Mouse (Mus musculus) cerebellum, adult 8-10 months (tissue): ENCODE measurements around the gene Kcnk6.
A peak's percentile ranks its signal among the peaks of the same experiment; 100 is the strongest.

Experiments
- DNase-seq: peaks from one replicate; pipeline ENCODE4 v3.0.0; 2022

Gene Kcnk6

DNA sequence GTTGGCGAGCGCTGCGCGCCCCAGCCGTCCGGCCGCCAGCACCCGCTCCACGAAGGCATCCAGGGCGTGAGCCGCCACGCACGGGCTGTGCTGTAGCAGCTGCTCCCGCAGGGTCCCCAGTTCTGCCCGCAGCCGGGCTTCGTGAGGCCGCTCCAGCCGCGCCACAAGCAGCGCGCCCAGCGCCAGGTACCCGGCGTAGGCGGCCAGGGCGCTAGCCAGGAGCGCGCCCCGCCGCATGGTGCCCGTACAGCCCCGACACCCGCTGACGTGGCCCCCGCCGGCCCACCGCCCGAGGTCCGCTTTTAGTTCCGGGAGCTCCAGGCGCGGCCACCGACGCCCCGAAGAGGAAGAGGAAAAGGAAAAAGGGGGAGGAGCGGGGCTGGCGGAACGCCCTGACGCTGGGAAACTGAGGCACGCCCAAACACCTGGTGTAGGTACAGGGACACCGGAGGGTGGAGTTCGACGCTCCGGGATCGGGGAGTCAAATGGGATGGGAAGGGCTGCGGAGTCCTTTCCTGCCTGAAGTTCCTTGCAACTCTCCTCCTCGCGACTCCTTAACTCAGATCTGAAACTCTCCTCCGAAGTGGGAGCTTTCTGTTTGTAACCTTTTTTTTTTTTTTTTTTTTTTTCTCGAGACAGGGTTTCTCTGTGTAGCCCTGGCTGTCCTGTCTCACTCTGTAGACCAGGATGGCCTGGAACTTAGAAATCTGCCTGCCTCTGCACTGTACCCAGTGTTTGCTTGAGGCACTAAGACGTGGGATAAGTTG lies at the start of gene Kcnk6:
Gene Kcnk6 (minus strand): TSS at position 269 of the 767 bp plus-strand sequence.
- no peak for DNase-seq

DNA sequence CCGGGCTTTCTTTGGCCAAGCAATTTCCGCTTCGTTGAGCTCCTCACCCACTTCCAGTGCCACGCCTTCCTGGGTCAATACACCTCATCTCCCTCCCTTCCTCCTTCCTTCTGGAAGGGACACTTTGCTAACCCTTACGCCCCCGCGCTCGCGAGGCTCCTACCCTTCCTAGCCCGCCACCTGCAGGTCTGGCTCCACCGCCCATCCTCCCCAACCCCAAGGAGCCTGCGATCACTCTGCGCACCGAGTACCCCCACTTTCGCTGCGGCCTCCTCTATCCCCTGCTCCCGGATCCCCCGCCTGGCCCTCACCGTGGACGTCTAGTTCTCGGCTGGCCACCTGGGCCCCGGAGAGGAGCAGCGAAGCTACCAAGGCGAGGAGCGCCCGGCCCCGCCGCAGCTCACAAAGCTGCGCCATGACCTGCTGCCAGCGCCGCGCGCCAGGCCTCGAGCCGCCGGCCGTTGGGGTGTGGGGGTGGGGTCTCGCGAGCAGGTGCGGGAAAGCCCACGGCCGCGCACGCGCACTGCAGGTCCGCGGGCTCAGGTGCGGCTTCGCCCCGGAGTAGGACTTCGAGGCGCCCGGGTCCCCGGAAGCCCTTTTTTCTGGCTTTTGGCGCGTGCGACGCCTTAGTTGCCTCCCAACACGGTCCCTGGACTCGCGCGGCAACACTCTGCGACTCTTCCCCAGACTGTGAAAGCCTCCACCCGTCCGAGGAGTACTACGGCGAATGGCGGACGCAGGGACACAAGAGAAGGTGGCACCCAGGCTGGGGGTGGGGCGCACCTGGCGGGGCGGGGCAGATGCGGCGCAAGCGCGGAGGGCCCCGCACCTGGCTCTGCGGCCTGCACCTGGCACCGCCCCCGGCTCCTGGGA lies 49.1 kb upstream of the Kcnk6 start, which contains the start of gene Spint2:
Gene Spint2 (minus strand): TSS at position 712 of the 873 bp plus-strand sequence.
- no peak for DNase-seq

DNA sequence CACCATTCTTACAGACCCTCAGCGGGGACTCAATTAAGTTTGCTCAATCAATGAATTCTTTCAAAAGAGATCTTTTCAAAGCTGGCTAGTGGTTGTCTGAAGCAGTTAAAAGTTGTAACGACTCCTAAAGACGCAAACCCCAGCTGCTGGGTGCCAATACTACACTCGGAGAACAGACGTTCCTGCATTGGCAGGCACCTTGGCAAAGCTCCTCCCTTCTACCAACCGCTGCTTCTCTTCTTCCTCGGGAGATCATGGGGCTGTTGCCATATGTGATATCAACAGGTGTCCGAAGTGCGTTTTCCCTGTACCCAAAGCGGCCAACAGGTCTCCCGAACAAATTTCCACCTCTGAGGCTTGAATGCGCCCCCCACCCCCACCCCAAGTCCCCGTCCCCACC lies 48.5 kb upstream of the Kcnk6 start:
- no peak for DNase-seq

DNA sequence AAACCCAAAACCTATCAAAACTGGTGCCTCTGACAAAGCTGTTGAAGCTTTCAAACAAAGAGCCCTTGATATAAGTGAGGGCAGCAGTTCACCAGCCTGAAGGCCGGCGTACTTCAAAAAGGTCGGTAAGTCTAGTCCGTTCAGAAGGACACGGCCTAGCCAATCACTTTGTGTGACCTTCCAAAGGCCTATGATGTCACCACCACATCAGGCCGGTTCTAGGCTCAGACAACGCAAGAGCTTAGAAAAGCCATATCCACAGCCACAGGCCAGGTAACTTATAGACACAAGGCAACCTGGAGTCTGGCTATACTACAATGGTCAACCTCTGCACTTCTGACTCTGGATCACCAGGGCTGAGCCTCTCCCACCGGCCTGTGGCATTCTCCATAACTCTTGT lies 47.6 kb upstream of the Kcnk6 start:
- DNase-seq = no peak

DNA sequence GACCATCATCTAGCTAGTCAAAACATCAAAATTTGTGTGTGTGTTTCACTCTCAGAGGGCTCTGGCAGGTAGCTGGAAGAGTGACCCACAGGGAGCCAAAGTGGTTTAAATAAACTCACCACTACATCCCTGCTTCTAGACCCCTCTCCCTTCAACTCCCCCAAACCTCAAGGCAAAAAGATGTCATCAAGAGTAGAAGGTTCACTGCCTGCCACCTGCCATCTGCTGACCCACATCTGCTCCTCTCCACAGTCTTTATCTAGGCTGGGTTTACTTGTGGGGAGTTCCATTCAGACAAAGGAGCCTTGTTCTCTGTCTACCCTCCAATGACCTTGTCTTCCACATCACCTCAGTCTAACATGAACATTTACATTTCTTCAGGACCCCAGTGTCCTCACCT lies 46.9 kb upstream of the Kcnk6 start:
- no peak for DNase-seq

DNA sequence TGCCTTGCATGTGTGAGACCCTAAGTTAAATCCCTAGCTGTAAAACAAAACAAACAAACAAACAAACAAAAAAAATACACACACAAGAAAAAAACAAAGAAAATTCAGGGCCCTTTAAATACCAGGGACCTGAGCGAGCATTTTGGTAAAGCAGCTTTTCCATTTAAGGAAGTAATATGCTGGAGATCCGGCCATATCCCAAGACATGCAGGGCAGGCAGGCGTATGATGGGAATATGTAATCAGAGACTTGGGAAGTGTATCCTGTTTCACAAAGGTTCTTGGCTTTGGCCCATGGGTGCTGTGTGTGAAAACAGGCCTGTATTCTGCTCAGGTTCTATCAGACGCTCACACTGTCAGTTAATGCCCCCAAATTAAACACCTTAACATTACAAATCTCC lies 45.2 kb upstream of the Kcnk6 start:
- no peak for DNase-seq

DNA sequence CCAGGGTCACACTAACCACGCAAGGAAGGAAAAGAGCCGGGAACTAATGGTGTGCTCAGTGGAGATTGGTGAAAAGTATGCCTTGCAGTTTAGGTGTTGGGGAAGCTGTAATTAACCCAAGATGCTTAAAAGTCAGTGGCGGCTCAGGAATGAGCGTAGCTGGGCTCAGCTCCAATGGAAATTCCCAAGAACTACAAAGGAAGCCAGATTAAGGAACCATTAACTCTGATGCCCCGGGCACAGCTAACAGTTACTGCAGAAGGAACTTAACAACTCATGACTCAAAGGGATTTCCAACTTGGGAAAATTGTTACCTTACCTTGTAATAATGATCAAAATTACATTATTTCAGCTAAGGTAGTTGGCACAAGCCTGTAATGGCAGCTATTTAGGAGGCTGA lies 44.4 kb upstream of the Kcnk6 start:
- no peak for DNase-seq

DNA sequence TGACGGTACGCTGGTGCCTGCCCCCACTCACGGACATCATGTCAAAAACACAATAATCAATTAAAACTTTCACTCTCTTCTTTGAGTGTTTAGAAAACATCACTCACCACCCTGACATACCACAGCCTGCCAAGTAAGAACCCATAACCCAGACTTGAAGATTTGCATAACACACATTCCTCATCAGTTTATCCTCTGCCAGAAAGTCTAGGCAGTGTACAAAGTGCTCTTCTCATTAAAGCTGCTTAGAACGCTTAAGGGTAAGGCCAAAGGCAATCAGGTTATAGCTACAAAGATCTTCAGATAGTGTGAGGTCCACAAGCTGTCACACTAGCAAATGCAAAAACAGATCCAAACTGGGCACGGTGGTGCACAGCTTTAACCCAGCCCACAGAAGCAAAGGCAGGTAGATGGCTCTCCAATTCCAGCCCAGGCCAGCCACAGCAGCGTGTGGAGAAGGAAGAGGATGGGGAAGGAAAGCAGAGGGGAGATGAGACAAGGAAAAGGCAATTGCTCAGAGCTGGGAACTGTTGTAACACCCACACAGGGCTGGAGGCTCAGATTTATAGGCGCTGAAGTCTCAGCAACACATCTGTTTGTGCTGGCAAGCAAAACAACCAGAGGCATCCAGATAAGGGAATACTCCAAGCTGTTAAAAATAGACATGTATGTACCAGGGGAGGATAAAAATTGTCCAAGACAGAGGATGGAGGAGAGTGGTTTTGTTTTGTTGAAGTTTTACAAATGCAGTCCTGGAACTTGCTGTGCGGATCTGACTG lies 39.6 kb upstream of the Kcnk6 start:
- DNase-seq = no peak

DNA sequence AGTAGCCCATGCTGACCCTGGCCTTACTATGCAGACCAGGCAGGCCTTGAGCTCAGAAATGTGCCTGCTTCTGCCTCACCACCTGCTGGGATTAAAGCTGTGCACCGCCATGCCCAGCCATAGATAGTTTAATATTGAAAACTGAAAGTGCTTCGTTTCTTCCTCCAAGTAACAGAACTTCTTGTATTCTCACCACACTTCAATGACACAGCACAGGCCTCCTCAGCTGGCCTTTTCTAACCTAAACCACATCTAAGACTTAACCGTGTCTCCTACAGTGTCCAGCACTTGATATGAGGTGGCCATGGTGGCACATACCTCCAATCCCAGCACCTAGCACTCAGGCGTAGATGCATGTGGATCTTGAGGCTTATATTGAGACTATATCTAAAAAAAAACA lies 38.1 kb upstream of the Kcnk6 start:
- DNase-seq = no peak

DNA sequence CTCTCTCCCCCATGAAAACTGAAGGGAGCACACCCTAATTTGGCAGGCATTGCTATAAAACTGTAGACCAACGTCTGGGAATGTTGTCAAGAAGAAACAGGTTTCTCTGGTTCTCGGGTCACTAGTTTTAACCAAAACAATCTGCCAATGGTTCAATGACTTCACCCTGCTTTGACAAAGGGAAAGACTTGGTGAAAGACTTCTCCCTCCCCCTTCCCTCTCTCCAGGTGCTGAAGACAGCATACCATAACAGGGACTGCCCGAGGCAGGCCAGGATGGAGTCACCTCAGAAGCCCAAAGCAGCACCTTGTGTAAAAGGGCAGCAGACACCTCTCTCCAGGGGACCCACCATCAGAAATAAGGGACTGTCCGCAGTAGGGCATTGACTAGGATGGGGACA lies 34.6 kb upstream of the Kcnk6 start:
- DNase-seq = no peak

DNA sequence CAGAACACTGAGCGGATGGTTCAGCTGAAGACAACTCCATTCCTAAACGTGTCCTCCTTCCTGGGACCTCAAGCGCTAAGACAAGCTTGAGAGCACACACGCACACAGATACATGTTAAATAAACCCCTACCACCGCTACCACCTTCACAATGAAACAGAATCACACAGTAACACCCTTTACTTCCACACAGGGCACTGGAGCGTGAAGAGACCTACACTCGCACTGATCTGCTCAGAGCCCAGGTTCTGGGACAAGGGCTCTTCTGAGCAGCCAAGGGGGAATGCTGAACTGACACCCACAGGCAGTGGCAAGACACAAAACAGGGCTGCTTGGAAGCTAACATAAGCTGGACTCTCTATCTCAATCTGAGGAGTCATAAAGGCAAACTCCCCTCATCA lies 33.3 kb upstream of the Kcnk6 start:
- no peak for DNase-seq

DNA sequence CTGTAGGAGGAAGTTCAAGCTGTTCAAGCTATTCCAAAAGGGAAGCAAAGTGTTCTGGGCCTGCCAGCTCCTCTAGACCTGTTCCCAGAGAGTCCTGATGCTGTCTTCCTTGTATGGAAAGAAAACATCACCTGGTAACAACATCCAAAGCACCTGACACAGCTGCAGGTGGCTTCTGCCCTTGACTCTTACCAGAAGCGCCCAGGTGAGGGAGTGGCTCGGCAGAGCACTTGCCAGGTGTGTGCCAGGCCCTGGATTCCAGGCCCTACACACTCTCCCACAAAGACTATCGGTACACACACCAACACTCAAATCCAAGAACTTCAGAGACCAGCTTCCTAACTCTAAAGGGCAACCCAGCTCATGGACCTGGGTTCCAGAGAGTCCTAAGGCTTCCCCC lies 31.5 kb upstream of the Kcnk6 start:
- no peak for DNase-seq

DNA sequence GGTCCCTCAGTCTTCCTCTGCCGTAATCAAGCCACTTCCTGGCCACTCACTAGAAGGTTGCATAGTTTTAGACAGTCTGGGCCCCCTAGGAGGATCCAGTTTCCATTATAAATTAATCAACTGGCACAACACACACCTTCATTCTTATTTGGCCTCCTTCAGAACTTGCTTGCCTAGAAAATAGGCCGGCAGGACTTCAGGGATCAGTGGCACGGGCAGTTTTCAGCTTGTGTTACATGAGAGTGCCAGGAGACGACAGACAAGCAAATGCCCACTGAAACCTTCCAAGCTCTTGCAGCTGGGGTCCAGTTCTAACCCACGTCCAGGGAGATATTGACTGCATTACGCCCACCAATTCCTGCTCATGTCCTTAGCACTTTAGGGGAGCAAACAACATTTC lies 29.8 kb upstream of the Kcnk6 start:
- DNase-seq = no peak

DNA sequence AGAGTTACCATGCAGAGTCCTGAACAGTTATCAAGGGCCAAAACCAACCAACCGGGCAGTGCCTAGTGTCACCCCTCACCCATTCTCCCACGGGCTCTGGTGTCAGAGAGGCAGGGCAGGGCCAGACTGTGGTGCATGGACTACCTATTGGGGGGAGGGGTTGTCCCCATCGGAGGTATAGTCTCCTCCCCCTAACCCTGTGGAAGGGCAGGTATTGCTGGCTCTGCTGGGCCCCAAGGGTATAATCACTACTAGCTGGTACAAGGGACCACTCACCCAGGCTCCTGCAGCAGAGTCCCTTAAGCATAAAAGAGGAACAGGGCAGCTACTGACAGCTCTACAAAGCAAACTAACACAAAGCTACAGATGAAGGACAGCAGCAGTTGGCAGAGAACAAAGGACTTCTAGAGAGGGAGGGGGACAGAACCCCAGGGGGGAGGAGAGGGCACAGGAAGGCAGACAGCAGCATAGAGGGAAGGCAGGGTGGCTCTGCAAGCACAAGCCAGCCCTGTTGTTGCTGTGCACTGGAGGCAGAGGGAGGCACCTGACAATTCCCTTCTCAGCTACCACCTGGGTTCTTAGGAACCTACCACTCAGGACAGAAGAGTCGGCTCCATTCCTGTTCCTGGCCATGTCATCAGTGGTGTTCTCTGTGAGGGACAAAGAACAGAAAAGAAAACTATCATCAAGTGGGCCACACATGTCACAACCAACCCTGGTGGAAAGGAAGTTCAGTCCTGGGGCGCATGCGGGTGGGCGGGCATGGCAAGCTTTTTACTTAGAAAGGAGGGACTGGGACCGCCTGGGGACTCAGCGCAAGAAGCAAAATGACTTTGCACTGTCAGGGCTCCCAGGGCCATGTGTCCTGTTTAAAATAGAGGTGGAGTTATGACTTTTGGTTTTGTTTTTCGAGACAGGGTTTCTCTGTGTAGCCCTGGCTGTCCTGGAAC lies 27.7 kb upstream of the Kcnk6 start:
- no peak for DNase-seq

DNA sequence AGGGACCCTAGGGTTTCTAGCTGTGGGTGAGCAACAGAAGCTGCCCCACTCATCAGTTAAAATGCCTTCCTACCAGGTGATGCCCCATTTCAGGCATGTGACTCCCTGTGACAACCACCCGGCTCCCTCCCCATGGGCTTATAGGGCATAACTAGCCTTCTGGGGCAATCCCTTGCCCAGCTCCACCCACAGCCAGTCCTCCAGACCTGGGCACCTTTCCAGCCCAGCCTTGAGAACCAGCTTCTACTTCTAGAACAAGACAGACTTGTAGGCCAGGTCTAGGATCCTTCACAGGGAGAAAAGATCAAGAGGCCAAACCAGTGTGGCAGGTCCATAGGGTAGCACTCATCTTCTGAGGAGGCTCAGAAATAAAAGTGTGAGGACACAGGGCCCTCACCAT lies 25.1 kb upstream of the Kcnk6 start:
- no peak for DNase-seq

DNA sequence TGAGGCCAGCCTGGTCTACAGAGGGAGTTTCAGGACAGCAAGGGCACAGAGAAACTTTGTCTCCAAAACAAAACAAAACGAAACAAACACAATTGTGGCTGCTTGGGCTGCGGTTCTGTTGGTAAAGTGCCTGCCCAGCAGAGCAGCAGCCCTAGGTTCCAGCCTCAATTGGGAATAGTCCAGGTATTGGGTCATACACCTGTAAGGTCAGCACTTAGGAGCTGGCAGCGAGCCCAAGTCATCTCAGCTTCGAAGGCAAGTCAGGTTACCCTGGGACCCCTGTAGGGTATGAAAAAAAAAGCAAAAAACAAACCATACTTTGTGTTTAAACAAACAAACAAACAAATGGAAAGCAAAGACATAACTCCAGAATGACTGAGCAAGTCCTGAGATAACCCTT lies 23.6 kb upstream of the Kcnk6 start:
- DNase-seq = no peak

DNA sequence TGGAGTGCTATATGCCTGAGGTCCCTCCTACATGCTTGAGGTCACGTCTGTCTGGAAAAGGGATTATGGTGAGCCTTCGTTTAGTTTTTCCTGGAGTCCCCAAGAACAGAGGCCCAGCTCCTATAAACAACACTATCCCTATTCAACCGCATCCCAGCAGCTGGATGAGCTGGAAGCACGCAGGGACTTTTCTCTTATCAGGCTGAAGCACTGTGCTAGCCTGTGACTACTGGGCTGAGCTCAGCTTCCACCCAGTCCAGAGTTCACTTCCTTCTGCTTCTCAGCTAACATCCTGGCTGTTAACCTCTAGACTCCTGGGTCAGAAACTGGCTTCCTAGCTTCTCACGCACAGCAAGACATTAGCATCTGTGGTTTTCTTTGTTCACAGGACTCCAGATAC lies 21.5 kb upstream of the Kcnk6 start:
- no peak for DNase-seq

DNA sequence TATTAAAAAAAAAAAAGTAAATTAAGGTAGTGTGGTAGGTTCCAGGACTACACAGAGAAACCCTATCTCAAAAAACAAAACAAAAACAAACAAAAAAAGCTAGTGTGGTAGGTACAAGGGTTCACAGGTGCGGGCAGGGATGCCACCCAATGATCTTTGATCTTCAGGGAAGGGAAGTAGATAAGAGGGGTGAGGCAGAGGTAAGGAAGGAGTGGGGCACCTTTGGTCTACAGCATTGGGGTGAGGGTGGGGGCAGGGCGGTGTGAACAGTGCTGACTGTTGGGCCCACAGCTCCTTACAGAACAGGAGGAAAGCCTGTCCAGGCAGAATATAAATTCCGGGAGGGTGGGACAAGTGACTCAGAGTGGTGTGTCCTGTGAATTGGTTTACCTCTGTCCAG lies 18.9 kb upstream of the Kcnk6 start:
- DNase-seq = no peak

DNA sequence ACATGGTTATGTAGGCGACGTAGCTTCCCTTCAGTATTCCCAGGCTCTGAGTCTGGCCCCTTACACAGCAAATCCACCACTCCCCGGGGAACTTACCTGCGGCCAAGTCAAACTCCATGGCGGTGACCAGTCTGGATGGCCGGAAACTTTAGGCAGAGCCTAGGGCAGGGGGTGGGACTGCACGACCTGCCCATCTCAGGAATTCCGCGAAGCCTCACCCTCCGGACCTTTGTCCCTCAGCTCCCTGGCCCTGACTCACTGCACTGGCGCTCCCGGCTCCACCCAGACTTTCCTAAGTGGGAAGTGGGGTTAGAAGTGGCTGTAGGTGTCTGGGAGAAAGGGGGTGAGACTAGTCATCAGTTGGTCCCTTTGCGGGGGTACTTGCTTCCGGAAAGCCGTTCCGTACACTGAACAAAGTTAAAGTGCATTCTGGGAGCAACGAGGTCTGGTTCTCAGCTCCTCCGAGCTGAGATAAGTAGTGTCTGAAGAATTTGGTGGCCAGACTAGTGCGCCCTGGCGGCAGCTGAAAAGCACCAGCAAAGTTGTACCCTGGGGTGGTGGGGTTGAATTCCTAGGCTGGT lies 16.0 kb upstream of the Kcnk6 start, which contains the start of gene 2200002D01Rik:
Gene 2200002D01Rik (minus strand): TSS at position 206 of the 581 bp plus-strand sequence.
- DNase-seq = no peak

DNA sequence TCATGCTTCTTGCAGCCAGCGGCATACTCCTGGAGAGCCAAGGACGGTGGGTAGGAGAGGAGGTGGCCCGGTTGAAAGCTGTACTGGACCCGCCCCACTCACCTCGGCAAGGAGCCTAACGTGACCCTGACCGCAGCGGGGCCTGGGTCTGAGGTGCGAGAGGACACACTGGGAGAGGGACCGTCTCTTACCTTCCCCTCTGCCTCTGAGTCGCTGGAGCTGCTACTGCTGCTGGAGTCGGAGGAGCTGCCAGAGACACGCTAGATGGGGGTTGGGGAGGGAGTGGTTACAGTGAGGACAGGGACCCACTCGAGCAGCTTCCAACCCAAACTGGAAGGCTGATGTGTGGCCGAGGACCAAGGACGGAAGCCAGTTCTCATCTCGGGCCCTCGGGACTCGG lies 15.4 kb upstream of the Kcnk6 start:
- DNase-seq = no peak

DNA sequence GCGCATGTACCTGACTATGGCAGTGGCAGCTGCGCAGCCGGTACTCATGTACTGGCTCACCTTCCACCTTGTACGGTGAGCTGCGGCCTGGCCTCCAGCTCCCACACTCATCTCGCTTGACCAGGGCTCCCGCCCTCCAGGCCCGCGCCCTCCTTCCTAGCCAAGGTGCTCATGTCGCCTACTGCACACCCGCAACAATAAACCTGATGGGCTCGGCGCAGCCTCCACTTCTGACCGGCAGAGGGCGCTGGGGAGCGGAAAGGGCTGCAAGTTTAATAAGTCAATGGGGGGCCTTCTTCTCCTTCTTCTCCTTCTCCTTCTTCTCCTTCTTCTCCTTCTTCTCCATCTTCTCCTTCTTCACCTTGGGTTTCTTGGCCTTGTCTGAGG lies 15.0 kb upstream of the Kcnk6 start:
- DNase-seq = peak; percentile 79
